Mouse (Mus musculus): ENCODE measurements around the gene Dync2li1.

DNA sequence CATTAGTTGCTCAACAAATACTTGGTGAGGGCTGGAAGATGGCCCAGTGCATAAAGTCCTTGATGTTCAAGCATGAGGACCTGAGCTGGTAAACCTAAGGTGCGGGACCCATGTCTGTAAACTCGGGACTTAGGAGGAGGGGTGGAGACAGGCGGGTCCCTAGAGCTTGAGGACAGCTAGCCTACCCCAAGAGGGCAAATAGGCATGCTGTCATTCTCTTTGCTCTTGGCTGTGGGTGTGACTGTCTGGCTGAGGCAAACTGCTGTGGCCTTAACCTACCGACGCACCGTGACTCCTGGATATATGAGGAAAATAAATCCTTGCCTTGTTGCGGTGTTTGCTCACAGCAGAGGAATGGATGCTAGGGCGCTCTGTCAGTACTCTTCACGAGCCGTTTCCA lies 1.4 kb downstream of the Dync2li1 start:
- TF ChIP-seq CTCF (IDR thresholded peaks at IDR 0.05; ENCODE audit: insufficient read depth, low read depth, low read length), result no peak
- no peak for TF ChIP-seq POLR2A (IDR thresholded peaks at IDR 0.05; ENCODE audit: insufficient read depth, low read depth, low read length)

Data from olfactory bulb, adult 2 months (tissue).